Comparison of ENCODE assay signal across 22 mouse cellular contexts in the genomic region with DNA sequence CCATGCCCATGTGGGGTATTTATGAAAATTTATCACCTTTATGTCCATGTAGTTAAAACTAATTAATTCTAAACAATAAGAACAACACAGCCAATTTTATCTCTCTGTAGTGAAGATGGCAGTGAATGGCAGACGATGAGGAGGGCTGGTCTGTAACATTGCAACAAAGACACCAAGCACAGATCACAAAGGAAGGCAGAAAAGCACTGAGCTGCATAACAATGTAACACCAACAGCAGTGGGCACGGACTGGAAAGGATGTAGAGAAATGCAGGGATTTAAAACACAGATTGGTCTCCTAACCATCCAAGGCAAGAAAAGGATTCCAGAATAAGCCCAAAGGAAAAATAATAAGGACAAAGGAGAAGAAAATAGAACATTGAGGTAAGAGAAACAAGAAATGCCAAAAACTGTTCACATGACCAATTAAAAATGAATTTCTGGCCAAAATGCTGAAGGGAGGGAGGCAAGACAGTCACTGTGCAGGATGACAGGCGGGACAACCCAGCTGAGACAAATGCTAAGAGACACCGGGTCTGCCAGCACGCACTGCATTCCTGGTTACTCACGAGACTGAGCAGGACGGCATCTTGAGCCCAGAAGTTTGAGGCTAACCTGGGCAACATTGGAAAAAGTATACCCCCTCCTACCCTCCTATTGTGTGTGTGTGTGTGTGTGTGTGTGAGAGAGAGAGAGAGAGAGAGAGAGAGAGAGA. TPM values are rescaled to one million over a fixed set of nuclear protein-coding genes. Genes with fewer than 3 reads are reported as not detected.
DNase-seq lines count a peak whose midpoint lies in the region; ATAC-seq and TF ChIP-seq lines count a peak whose summit lies in the region.
"Had no signal": no experiment of that assay in that cellular context is flagged by ENCODE, and none has a peak within 500 bp of the region (broad histone marks: within the 10 kb centered on the region; RNA-seq: fewer than 3 reads in every experiment).

No protein-coding gene starts in this region.

- DNase-seq in forebrain, embryonic 14.5 days (ENCODE audit: low spot score) = peak; percentile 17
- DNase-seq in forebrain, embryonic 10.5 days (ENCODE audit: extremely low spot score, low spot score) = no peak
- DNase-seq in midbrain, embryonic 14.5 days = peak; percentile 24
- no peak for DNase-seq in midbrain, postnatal 0 days (ENCODE audit: low spot score)
- peak; percentile 74 for DNase-seq in R1 (ENCODE audit: low read depth, low spot score)
- DNase-seq in adipocyte (ENCODE audit: low spot score) = no peak
- no peak for DNase-seq in urinary bladder, postnatal 4 days (ENCODE audit: low spot score in 2 of 2)
- DNase-seq: adrenal gland, adult 2 months; adrenal gland, postnatal 14 days; cerebellum, adult 18-20 months; cerebellum, adult 9-10 months; cerebellum, postnatal 25 days; gastrocnemius, adult 2 months; gastrocnemius, postnatal 14 days; heart, adult 11 months had no signal

- H3K27me3 ChIP-seq in forebrain, embryonic 14.5 days (replicated peaks; ENCODE audit: control insufficient read depth, insufficient read depth, low read length) = no peaks in the 10 kb centered on the region
- H3K27me3 ChIP-seq in forebrain, embryonic 10.5 days (ENCODE audit: poor library complexity, severe bottlenecking) = no peaks in the 10 kb centered on the region
- peaks cover 5% of the 10 kb centered on the region; the same call in 1 of the 2 replicates for H3K27me3 ChIP-seq in midbrain, embryonic 14.5 days (ENCODE audit: control insufficient read depth, insufficient read depth, low read length)
- peaks cover 8% of the 10 kb centered on the region for H3K27me3 ChIP-seq in midbrain, postnatal 0 days (ENCODE audit: insufficient read depth, low read length)
- H3K27me3 ChIP-seq: embryonic facial prominence, embryonic 12.5 days; embryonic facial prominence, embryonic 15.5 days; forebrain, embryonic 13.5 days; hindbrain, embryonic 12.5 days; hindbrain, embryonic 15.5 days had no signal

- no peak for ATAC-seq in forebrain, embryonic 14.5 days
- no peak for ATAC-seq in midbrain, embryonic 14.5 days (ENCODE audit: low FRiP score, low TSS enrichment)
- no peak for ATAC-seq in midbrain, postnatal 0 days (ENCODE audit: low FRiP score)
- ATAC-seq: forebrain, embryonic 13.5 days; intestine, postnatal 0 days had no signal

- TF ChIP-seq CTCF in midbrain, postnatal 0 days (IDR thresholded peaks at IDR 0.05) = no peak

- H3K9ac ChIP-seq in forebrain, embryonic 14.5 days (ENCODE audit: low read length) = no peak overlapping the region
- no peak overlapping the region for H3K9ac ChIP-seq in midbrain, embryonic 14.5 days (replicated peaks; ENCODE audit: low read length)
- H3K9ac ChIP-seq in midbrain, postnatal 0 days (replicated peaks; ENCODE audit: low read length, poor library complexity, severe bottlenecking) = no peak overlapping the region
- H3K9ac ChIP-seq: embryonic facial prominence, embryonic 12.5 days; embryonic facial prominence, embryonic 15.5 days; forebrain, embryonic 13.5 days; hindbrain, embryonic 12.5 days; hindbrain, embryonic 15.5 days had no signal

- H3K4me2 ChIP-seq in forebrain, embryonic 14.5 days (ENCODE audit: low read length) = no peak overlapping the region
- no peak overlapping the region for H3K4me2 ChIP-seq in midbrain, embryonic 14.5 days (ENCODE audit: low read length)
- H3K4me2 ChIP-seq in midbrain, postnatal 0 days (ENCODE audit: low read depth, low read length, poor library complexity, severe bottlenecking) = no peak overlapping the region
- H3K4me2 ChIP-seq: embryonic facial prominence, embryonic 12.5 days; embryonic facial prominence, embryonic 15.5 days; forebrain, embryonic 13.5 days; heart, embryonic 11.5 days; hindbrain, embryonic 12.5 days; hindbrain, embryonic 15.5 days had no signal

- no peak overlapping the region for H3K4me3 ChIP-seq in forebrain, embryonic 14.5 days (ENCODE audit: low read depth, low read length)
- H3K4me3 ChIP-seq in forebrain, embryonic 10.5 days = no peak overlapping the region
- no peak overlapping the region for H3K4me3 ChIP-seq in midbrain, embryonic 14.5 days (replicated peaks; ENCODE audit: low read depth, low read length)
- no peak overlapping the region for H3K4me3 ChIP-seq in midbrain, postnatal 0 days (ENCODE audit: low read depth, low read length)
- H3K4me3 ChIP-seq: embryonic facial prominence, embryonic 12.5 days; embryonic facial prominence, embryonic 15.5 days; forebrain, embryonic 13.5 days; gastrocnemius, adult 2 months; hindbrain, embryonic 12.5 days; hindbrain, embryonic 15.5 days had no signal

- no peaks in the 10 kb centered on the region for H3K4me1 ChIP-seq in forebrain, embryonic 14.5 days (ENCODE audit: control insufficient read depth, insufficient read depth, low read length)
- no peaks in the 10 kb centered on the region for H3K4me1 ChIP-seq in forebrain, embryonic 10.5 days
- no peaks in the 10 kb centered on the region for H3K4me1 ChIP-seq in midbrain, embryonic 14.5 days (ENCODE audit: control insufficient read depth, insufficient read depth, low read length)
- no peaks in the 10 kb centered on the region for H3K4me1 ChIP-seq in midbrain, postnatal 0 days (ENCODE audit: insufficient read depth, low read length)
- H3K4me1 ChIP-seq: embryonic facial prominence, embryonic 12.5 days; embryonic facial prominence, embryonic 15.5 days; forebrain, embryonic 13.5 days; hindbrain, embryonic 12.5 days; hindbrain, embryonic 15.5 days had no signal

- 51% methylated on average over 7 of the region's 7 CpGs for WGBS in forebrain, embryonic 14.5 days
- WGBS in forebrain, embryonic 10.5 days = 75% methylated on average over 7 of the region's 7 CpGs
- 51% methylated on average over 7 of the region's 7 CpGs for WGBS in midbrain, embryonic 14.5 days
- WGBS in midbrain, postnatal 0 days = 52% methylated on average over 7 of the region's 7 CpGs

- no peak overlapping the region for H3K27ac ChIP-seq in forebrain, embryonic 14.5 days (ENCODE audit: low read depth, low read length)
- H3K27ac ChIP-seq in forebrain, embryonic 10.5 days = no peak overlapping the region
- H3K27ac ChIP-seq in midbrain, embryonic 14.5 days (replicated peaks; ENCODE audit: low read depth, low read length) = no peak overlapping the region
- H3K27ac ChIP-seq in midbrain, postnatal 0 days (ENCODE audit: low read depth, low read length) = no peak overlapping the region
- H3K27ac ChIP-seq: embryonic facial prominence, embryonic 12.5 days; embryonic facial prominence, embryonic 15.5 days; forebrain, embryonic 13.5 days; gastrocnemius, adult 2 months; hindbrain, embryonic 12.5 days; hindbrain, embryonic 15.5 days had no signal

- H3K9me3 ChIP-seq in forebrain, embryonic 14.5 days (replicated peaks; ENCODE audit: control insufficient read depth, low read length) = no peaks in the 10 kb centered on the region
- no peaks in the 10 kb centered on the region for H3K9me3 ChIP-seq in forebrain, embryonic 10.5 days
- H3K9me3 ChIP-seq in midbrain, embryonic 14.5 days (ENCODE audit: control insufficient read depth, low read length) = no peaks in the 10 kb centered on the region
- H3K9me3 ChIP-seq in midbrain, postnatal 0 days (ENCODE audit: low read length) = no peaks in the 10 kb centered on the region
- H3K9me3 ChIP-seq: embryonic facial prominence, embryonic 12.5 days; embryonic facial prominence, embryonic 15.5 days; forebrain, embryonic 13.5 days; hindbrain, embryonic 12.5 days; hindbrain, embryonic 15.5 days had no signal

- no peaks in the 10 kb centered on the region for H3K36me3 ChIP-seq in forebrain, embryonic 14.5 days (ENCODE audit: control insufficient read depth, insufficient read depth, low read length)
- H3K36me3 ChIP-seq in forebrain, embryonic 10.5 days (replicated peaks) = no peaks in the 10 kb centered on the region
- H3K36me3 ChIP-seq in midbrain, embryonic 14.5 days (ENCODE audit: control insufficient read depth, insufficient read depth, low read length) = no peaks in the 10 kb centered on the region
- H3K36me3 ChIP-seq in midbrain, postnatal 0 days (ENCODE audit: insufficient read depth, low read length) = no peaks in the 10 kb centered on the region
- H3K36me3 ChIP-seq: embryonic facial prominence, embryonic 12.5 days; embryonic facial prominence, embryonic 15.5 days; hindbrain, embryonic 12.5 days; hindbrain, embryonic 15.5 days had no signal

RNA-seq across cellular contexts. Expression of a gene that starts 54.1 kb away (rescaled TPM):
- polyA plus RNA-seq in forebrain, embryonic 14.5 days (2014; fragmentation: Nextera tagmentation; extraction: Ambion mirVana) = 0.09 and 0.11 TPM in 2 replicates
- 0.18 and 0.45 TPM in 2 replicates for polyA plus RNA-seq in forebrain, embryonic 10.5 days (2016; fragmentation: Nextera tagmentation; extraction: Ambion mirVana)
- polyA plus RNA-seq in midbrain, embryonic 14.5 days (2014; fragmentation: Nextera tagmentation; extraction: Ambion mirVana) = 0.05 and 0.24 TPM in 2 replicates
- total RNA-seq in midbrain, postnatal 0 days (2014; rRNA removed) = 1.4 and 7.8 TPM in 2 replicates
- 0.02 and 0.06 TPM in 2 replicates for polyA plus RNA-seq in midbrain, postnatal 0 days (2015; fragmentation: Nextera tagmentation; extraction: Ambion mirVana)

Comparison
In these comparisons a context has a peak if more than half of its experiments do, and no peak if none do; other contexts are left out.
1. DNase-seq: peak in forebrain, embryonic 14.5 days (single experiment), midbrain, embryonic 14.5 days (single experiment) and R1 (single experiment); none in forebrain, embryonic 10.5 days (single experiment), midbrain, postnatal 0 days (single experiment), adipocyte (single experiment) and urinary bladder, postnatal 4 days (0 of 2).